Mouse (Mus musculus) kidney, adult 18-20 months (tissue): ENCODE measurements around the gene 5730596B20Rik.

Source experiments
- DNase-seq: peaks from one replicate; pipeline ENCODE4 v3.0.0; 2021

The 5730596B20Rik gene

GRCm38 (mm10) chr6:52177061-52177735 is at the start of gene 5730596B20Rik:
Gene 5730596B20Rik, plus strand, starts transcription at chr6:52177498.
- peak; percentile 82 for DNase-seq

GRCm38 (mm10) chr6:52137841-52138535 is 39.3 kb upstream of the 5730596B20Rik start:
- DNase-seq = no peak

DNA sequence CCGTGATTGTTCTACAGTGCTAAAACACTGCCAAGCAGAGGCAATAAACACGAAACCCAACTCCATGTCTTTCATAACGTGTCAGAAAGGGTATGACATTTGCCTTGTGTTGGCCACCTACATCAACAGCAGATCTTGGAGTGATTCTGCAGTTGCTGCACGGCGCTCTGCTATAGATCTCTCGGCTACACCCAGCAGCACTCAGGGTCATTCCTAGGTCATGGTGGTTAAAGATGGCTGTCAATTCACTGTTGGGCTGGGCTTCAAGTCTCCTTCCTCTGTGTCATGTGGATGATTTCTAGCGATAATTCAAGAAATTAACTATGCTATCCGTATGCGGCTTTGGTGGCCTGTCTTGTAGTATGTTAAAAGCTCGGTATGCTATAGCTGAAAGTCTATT is 38.7 kb upstream of the 5730596B20Rik start:
- no peak for DNase-seq

GRCm38 (mm10) chr6:52139115-52139514 is 38.2 kb upstream of the 5730596B20Rik start:
- DNase-seq = no peak

DNA sequence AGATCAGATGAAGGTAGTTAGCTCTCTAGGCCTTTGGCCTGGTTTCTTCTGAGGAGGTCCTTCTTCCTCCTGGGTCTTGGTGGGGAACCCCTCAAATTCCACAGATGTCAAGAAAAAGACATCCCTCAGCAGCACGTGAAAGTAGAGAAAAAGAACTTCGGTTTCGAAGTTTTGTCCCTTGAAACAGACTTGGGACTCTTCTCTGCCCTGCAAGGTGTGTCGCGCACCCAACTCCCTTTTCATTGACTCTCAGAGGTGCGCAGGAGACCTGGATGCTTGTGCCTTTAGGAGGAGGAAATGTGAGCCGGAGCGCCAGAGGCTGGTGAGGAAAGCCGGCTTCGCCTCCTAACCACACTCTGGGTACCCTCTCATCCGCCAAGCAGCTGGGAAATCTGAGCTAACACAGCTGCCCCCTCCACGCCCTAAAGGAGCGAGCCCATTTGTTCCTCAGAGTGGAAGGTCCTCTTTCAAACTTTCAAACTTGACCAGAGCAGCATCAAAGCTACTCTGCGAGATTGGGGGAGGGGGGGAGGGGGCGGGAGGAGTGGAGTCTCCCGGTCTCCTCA is 26.8 kb upstream of the 5730596B20Rik start:
- no peak for DNase-seq

GRCm38 (mm10) chr6:52151571-52151970 is 25.7 kb upstream of the 5730596B20Rik start:
- DNase-seq = no peak

- no peak for DNase-seq
Observed at GRCm38 (mm10) chr6:52152226-52153193, 24.8 kb upstream of the 5730596B20Rik start.

- no peak for DNase-seq
Observed at GRCm38 (mm10) chr6:52153270-52153669, 24.0 kb upstream of the 5730596B20Rik start.

DNA sequence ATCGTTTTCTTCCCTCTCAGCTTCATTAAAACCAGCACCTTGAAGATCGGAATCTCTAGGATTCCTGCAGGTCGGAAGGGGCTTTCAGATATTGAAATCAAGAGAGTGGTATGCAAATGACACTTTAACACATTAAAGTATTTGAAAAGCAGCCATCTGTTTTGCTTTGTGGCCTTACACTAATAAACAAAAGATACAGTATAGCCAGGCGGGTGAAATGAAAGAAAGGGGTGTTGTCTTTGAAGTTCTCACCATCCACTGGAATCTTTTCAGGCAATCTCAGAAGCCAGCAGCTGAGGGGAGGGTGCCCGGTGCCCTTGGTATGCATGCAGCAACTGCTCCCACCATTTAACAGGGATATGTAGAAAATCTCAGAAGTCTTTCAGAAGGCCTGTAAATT is 23.3 kb upstream of the 5730596B20Rik start:
- DNase-seq = no peak

DNA sequence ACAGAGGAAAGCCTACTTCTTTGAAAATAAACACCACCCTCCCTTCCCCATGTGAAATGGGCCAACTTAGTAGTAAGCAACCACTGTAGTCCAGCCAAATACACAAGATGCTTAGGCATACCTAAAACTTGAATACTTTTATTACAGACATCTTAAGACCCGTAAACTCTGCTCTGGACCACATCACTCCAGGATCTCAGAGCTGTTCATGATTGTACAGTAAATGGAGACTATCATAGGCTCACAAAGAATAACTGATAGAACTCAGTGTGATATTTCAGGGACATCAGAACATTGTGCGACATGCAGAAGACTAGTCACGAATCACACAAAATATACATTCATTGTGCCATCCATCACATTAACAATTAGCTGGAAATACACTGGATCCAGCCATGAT is 21.8 kb upstream of the 5730596B20Rik start:
- no peak for DNase-seq

DNA sequence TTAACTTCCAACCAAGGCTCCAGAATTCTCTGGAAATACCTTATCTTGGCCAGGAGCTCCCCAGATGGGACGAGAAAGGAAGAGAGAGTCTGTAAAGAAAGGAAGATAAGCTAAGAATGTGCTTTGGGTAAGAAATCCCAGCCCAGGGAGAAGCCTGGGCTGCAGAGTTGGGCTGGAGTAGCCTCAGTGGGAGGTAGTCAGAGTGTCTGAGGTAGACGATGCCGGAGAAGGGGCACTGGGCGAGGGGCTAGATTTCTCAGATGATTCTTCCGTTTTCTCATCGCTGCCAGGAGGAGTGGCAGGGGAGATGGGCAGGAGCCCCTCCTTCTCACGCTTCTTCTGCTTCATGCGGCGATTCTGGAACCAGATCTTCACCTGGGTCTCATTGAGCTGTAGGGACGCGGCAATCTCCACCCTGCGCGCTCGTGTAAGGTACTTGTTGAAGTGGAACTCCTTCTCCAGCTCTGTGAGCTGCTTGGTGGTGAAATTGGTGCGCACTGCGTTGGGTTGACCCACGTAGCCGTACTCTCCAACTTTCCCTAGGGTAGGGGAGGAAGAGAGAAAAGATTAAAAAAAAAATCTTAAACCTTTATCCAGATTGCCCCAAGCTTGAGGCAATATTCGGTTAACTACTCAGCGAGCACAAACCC is 20.6 kb upstream of the 5730596B20Rik start:
- DNase-seq = no peak

- no peak for DNase-seq
Observed at GRCm38 (mm10) chr6:52157466-52158275, 19.6 kb upstream of the 5730596B20Rik start.

GRCm38 (mm10) chr6:52158276-52159051 is 18.8 kb upstream of the 5730596B20Rik start, which contains the start of gene Hoxa1:
Gene Hoxa1, minus strand, starts transcription at chr6:52158317.
- DNase-seq = peak; percentile 90

GRCm38 (mm10) chr6:52159164-52159761 is 18.0 kb upstream of the 5730596B20Rik start:
- DNase-seq = peak; percentile 62

GRCm38 (mm10) chr6:52159979-52160378 is 17.3 kb upstream of the 5730596B20Rik start:
- DNase-seq = peak; percentile 38

GRCm38 (mm10) chr6:52160511-52161335 is 16.6 kb upstream of the 5730596B20Rik start:
- peak; percentile 73 for DNase-seq

GRCm38 (mm10) chr6:52161336-52162092 is 15.8 kb upstream of the 5730596B20Rik start:
- no peak for DNase-seq

GRCm38 (mm10) chr6:52162093-52162380 is 15.3 kb upstream of the 5730596B20Rik start:
- DNase-seq = no peak
